Mouse (Mus musculus) kidney, adult 18-20 months (tissue): Measurements from ENCODE around the gene Hdac4.

Experiments used
- DNase-seq: peaks from one replicate; pipeline ENCODE4 v3.0.0; 2021

The Hdac4 gene

GRCm38 (mm10) chr1:92127785-92128184, 67.7 kb downstream of the Hdac4 start:
- DNase-seq: no peak

DNA sequence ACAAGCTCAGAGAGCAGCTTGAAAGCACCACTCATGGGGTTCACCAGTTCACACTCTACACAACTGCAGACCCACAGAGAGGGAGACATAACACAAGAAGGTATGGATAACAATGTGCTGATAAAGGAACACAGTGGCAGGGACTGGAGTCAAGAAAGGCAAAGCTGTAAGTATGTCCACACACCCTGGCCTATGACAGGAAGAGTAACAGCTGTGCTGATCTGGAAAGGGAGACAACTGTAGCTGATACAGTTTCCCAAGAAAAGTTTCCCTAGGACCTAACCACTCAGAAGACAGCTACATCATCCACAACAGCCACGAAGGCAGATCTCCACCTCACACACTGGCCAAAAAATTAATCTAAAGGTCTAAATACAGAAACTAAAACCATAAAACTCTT, 68.1 kb downstream of the Hdac4 start:
- no peak for DNase-seq

DNA sequence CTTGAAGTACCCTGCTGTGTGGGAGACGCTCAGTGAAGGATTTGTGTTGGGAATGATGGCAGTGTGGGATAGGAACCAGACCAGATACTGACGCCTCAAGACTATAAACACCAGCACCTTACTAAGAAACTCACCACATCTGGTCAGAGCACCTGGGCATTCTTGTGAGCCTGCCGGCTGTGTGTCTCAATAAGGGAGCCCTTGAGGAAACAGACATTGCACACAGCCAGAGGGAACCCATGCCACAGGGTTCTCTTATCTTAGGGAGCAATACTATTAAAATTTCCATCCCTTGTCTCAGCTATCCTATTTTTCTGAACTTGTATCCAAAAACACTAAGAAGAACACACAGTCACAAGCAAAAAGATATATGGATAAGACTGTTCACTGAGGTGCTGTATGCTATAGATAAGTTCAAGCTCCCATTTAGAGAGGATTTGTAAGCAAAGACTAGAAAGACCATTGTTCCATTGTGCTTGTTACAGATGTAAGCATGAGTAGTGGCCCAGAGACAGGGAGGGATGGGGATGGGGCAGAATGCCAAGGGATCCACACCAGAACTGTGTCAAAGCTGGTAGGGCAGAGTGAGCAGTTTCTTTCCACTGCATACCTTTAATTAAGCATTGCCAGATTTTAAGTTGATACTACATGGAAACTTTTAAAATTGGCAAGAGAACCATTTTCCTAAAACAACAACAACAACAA, 70.8 kb downstream of the Hdac4 start:
- no peak for DNase-seq

- no peak for DNase-seq
Observed at GRCm38 (mm10) chr1:92119303-92119702, 76.2 kb downstream of the Hdac4 start.

DNA sequence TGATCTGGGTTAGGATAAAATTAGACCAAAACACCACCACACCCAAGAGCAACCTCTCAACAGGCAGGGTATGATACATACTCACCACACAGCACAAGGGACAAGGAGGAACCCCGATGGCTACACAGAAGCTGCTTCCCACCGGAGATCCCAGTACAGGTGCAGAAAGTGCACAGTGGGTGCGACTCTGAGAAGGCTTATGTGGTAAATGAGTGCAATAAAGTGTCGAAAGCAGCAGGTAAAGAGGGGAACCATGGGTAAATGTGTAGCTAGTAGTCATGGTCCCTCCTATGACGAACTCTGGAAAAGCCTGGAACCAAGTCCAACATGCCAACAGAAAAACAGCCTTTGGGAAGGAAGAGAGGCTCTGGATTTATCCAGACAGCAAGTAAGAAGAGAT, 77.9 kb downstream of the Hdac4 start:
- no peak for DNase-seq

GRCm38 (mm10) chr1:92116169-92116568, 79.3 kb downstream of the Hdac4 start:
- no peak for DNase-seq

DNA sequence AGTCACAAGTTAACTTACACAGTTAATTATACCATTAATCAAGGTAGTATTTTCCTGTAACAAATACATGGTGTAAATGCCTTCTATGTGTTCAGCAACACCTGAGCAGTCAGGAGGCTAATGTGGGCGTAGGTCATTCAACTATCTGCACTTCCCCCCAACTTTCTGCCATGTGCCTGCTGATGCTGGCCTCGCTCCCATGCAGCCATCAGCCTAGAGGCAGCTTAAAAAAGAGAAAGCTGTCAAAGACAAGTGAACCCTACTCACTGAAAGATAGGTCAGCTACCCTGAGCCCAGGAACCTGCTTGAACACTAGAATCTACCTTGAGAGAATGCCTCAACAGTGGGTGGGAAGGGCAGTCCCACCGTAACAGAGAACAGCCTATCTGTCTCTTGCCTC, 81.4 kb downstream of the Hdac4 start:
- DNase-seq: no peak

- peak; percentile 24 for DNase-seq
Observed at GRCm38 (mm10) chr1:92113243-92114009, 82.1 kb downstream of the Hdac4 start.

DNA sequence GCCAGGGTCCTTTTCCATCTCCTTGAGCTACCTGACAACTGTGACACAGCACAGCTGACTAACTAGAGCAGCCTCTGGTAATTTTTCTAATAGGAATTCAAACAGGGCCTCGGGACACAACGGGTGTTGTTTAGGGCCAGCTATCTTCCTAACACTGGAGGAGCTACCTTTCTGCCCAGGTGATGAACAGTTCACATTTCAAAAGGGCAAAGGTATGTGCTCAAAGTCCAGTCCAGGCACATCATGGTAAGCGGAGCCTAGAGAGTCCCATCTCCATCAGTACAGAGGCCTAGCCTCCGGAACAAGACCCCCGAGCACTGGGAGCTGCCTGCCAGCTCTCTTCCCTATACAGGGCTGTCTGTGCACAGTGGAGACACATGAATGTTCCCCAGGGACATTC, 82.9 kb downstream of the Hdac4 start:
- DNase-seq: no peak

DNA sequence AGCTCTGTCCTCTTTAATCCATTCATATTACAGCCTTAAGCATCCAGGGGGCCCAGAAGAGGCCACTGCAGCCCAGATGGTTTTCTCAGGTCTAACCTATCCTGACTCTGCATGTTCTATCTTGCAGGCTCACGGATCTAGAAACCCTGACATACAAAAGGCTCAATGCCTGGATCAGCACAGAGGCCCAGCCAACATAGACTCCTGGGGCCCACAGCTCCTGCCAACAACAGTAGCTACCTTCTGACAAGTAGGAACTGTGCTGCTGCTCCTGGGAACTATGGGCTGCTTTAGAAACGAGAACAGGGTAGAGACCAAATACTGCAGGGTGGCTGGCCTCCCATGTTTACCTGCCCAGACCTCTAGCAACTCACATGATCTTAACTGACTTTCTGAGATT, 83.9 kb downstream of the Hdac4 start:
- no peak for DNase-seq

- no peak for DNase-seq
Observed at GRCm38 (mm10) chr1:92111026-92111425, 84.5 kb downstream of the Hdac4 start.

GRCm38 (mm10) chr1:92109221-92109620, 86.3 kb downstream of the Hdac4 start:
- no peak for DNase-seq

GRCm38 (mm10) chr1:92108556-92108955, 86.9 kb downstream of the Hdac4 start:
- DNase-seq: no peak

- DNase-seq: no peak
Observed at GRCm38 (mm10) chr1:92107996-92108395, 87.5 kb downstream of the Hdac4 start.

DNA sequence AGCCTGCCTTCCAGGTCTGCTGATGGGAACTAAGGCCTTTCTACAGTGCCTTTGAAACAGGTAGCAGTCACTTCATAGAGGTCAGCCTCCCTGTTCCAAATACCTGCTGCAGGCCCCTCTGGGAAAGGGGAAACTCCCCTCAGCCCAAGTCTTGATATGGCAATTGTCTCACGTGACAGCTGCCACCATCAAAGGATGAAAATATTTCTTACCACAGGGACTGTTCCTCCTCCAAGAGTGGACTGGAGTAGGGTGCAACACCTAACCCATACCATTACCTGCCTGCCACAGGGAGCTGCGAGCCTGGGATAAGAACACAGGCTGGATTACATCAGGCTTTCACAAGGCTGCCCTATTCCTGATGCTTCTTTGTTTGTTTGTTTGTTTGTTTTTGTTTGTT, 88.0 kb downstream of the Hdac4 start:
- no peak for DNase-seq

DNA sequence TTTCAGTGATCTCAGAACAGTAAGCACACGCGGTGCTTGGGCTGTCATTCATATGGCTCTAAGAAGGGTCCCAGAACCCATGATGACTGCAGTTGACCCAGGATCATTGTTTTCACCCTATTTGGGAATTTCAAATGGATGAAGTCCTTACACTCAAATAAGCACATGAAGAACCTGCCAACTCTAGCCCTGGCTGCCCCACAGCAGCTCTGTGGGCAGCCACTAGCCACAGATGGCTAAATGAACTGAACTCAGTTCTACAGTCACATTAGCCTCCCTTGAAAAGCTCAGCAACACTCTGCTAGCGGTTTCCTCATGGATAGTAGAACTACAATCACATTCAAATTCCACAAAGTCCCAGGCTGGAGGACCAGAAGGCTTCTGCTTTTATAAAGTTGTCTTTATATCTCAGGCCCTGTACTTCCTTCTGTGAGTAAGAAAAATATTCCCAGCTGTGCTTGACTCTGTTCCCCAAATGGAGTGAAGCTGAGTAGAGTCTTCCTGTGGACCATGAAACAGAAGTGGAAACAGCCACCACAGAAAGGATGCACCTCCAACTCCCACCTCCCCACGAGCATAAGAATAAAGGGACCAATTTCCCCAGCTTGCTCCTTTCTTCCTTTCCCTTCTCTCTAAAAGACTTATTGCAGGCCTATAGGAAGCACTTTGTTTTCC, 88.9 kb downstream of the Hdac4 start:
- no peak for DNase-seq

- no peak for DNase-seq
Observed at GRCm38 (mm10) chr1:92104718-92105117, 90.8 kb downstream of the Hdac4 start.

- DNase-seq: no peak
Observed at GRCm38 (mm10) chr1:92103971-92104370, 91.5 kb downstream of the Hdac4 start.

DNA sequence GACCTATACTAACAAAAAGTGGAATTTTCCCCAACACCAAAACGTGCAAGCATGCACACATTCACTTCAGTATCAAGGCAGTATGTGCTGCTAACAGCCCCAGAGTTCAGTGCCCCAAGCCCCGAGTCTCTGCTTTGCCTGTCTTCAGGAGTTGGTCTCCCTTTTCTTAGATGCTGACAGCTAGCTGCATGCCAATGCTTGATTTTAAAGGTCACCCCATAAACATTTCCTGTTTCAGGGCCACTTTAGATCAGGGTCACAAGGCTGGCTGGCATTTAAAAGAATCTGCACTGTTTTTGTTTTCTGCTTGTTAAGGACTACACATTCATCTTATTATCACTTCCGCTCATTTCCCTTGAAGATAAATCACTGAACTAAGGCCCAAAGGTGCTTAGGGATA, 92.1 kb downstream of the Hdac4 start:
- no peak for DNase-seq

- DNase-seq: no peak
Observed at GRCm38 (mm10) chr1:92102825-92103224, 92.7 kb downstream of the Hdac4 start.

DNA sequence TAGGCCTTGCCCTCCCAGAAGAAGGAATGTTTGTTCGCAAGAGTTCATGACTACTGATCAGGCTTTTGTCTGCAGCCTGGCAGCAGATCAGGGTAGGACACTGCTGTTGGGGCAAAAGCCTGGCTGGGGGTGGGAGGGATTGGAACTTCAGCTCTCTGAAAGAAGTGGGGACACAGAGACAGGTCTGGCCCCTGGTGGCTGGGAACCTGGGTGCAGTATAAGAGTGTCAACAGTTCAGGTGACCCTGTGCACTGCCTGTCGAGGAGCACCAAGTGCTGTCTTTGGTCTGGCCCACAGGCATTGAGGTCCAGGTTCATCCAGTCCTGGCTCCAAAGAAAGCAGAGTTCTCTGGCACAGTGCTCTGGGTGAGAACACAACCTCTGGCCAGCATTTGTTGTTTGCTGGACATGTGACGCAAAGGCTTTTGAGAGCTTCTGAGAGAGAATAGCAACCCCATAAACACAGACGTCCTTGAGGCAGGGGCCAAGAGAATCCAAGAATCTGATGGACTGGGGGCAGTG, 95.1 kb downstream of the Hdac4 start:
- DNase-seq: peak; percentile 19

- no peak for DNase-seq
Observed at GRCm38 (mm10) chr1:92099964-92100363, 95.5 kb downstream of the Hdac4 start.

- peak; percentile 27 for DNase-seq
Observed at GRCm38 (mm10) chr1:92099502-92099901, 96.0 kb downstream of the Hdac4 start.

GRCm38 (mm10) chr1:92098456-92098855, 97.0 kb downstream of the Hdac4 start:
- no peak for DNase-seq
